17 mouse cellular contexts compared by ENCODE assay signal in the genomic region with DNA sequence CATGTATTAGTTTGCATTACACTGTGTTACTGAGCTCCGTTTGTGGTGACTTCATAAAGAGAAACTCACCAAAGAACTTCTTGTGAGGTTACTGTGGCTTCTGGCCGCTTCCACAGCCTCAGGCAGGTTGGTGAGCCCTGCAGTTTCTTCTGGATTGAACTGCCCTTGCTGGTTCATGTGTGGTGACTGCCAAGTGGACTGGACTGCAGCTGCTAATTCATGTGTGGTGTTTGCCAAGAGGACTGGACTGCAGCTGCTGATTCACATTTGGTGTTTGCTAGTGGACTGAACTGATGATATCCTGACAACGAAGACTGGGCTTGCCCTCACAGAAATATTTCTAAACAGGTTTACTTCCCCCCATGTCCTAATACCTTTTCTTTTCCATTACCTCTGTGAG.
"Had no signal": no experiment of that assay in that cellular context is flagged by ENCODE, and none has a peak within 500 bp of the region (broad histone marks: within the 10 kb centered on the region; RNA-seq: fewer than 3 reads in every experiment).

No protein-coding gene starts in this region.

- H3K4me2 ChIP-seq: neural tube, embryonic 12.5 days; neural tube, embryonic 13.5 days; neural tube, embryonic 15.5 days; stomach, embryonic 15.5 days had no signal

- H3K9me3 ChIP-seq: neural tube, embryonic 12.5 days; neural tube, embryonic 13.5 days; stomach, embryonic 15.5 days had no signal

- H3K4me3 ChIP-seq: neural tube, embryonic 12.5 days; neural tube, embryonic 13.5 days; neural tube, embryonic 15.5 days; stomach, embryonic 15.5 days had no signal

- H3K4me1 ChIP-seq: neural tube, embryonic 12.5 days; neural tube, embryonic 13.5 days; stomach, embryonic 15.5 days had no signal

- H3K27me3 ChIP-seq: neural tube, embryonic 12.5 days; neural tube, embryonic 13.5 days; neural tube, embryonic 15.5 days; stomach, embryonic 15.5 days had no signal

- H3K27ac ChIP-seq: neural tube, embryonic 12.5 days; neural tube, embryonic 13.5 days; neural tube, embryonic 15.5 days; stomach, embryonic 15.5 days; stomach, postnatal 0 days had no signal

- H3K9ac ChIP-seq: neural tube, embryonic 12.5 days; neural tube, embryonic 13.5 days; neural tube, embryonic 15.5 days; stomach, embryonic 15.5 days had no signal

- DNase-seq: retina, postnatal 1 day; right cerebral cortex, adult 18-20 months; right cerebral cortex, postnatal 14 days; right cerebral cortex, postnatal 25 days; right cerebral cortex, postnatal 4 days; spleen, adult 18-20 months; thymus, adult 18-20 months; thymus, adult 2 months; thymus, postnatal 14 days; thymus, postnatal 25 days; thymus, postnatal 36 days; thymus, postnatal 4 days had no signal
